Mouse (Mus musculus): ENCODE measurements around the gene Saa4.

- TF ChIP-seq MAX (IDR thresholded peaks at IDR 0.05) (no peak), CTCF (IDR thresholded peaks at IDR 0.05; ENCODE audit: control insufficient read depth, insufficient read depth, insufficient read length) (no peak)
Observed at GRCm38 (mm10) chr7:46767371-46767770, 35.0 kb upstream of the Saa4 start.

All from C2C12 (cell line).